Mouse (Mus musculus) cerebellum, adult 9-10 months (tissue): ENCODE data around the gene Dnajc8.
A peak's percentile ranks its signal among the peaks of the same experiment; 100 is the strongest.

Source experiments
- DNase-seq: peaks from one replicate; pipeline ENCODE4 v3.0.0; 2022

The Dnajc8 gene

DNA sequence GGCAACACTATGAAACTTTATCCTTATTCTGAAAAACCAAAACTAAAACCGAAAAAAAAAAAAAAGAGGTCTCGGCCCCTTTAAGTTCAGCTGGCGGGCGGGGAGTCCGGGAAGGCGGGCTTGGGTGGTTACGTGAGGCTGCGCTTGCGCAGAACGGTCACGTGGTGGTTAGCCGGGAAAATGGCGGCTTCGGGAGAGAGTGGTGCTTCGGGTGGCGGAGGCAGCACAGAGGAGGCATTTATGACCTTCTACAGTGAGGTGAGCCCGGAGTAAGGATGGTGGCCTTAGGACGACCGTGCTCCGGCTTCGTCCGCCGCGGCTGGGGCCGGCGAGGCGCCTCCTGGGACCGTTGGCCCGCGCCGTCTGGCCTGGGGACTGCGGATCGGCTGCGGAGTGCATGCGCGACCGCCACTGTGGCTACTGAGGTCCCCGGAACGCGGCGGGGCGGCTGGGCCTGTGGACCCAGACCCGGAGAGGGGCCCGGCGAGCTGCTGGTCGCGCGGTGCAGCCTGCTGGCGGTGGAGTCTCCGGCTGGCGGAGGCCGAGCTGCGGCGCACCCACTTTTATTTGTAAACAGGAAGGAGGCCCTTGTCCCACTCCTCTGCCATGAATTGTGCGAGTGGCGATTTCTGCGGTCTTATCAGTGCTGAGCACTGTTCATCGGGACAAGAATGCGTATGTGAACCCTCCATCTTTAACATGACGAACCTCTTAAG is at the start of gene Dnajc8:
TSS of gene Dnajc8 (plus strand) at position 145 of the 716 bp plus-strand sequence.
- DNase-seq: peak; percentile 93

DNA sequence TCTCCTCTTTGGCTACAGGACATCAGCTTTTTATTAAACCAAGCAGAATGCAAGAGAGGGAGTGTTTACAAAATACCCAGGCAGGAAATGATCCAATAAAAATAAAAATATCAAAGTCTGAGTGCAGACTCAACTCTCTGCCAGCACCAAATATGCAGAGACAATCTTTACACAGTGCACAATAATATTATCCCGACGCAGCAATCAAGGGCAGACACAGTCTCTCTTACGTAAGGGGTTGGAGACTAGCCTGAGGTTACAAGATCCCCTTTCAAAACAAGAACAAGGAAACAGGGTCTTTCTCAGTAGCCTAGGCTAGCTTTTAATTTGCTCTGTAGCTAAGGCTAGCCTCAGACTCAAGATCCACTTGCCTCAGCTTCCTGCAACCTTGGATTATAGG is 46.8 kb upstream of the Dnajc8 start:
- no peak for DNase-seq

GRCm38 (mm10) chr4:132488976-132489375 is 46.4 kb upstream of the Dnajc8 start:
- DNase-seq: no peak

DNA sequence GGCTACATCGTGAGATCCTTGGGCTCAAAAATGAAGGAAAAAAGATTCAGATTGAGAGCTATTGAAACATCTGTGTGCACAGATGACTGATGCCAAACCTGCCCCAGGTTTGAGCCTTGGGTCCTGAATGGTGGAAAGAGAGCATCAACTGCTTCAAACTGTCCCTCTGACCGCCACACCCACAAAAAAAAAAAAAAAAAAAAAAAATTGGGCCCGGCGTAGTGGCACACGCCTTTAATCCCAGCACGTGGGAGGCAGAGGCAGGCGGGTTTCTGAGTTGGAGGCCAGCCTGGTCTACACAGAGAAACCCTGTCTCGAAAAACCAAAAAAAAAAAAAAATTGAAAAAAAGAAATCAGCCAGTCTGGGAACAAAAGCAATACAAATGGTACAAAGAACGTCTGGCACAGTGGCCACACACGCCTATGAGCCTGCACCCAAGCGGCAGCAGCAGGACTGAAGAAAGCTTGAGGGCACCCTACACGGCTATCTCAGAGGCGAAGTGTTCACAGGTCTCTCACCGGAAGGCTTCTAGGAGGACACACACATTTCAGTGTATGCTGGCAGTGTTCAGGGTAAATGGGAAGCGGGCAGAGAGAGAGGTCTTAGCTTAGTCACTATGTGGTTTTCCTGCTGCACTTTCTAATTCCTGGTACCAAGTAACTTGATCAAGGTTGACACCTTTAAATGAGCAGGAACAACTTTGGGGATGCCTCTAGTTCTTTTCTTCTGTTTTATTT is 44.9 kb upstream of the Dnajc8 start:
- DNase-seq: no peak

GRCm38 (mm10) chr4:132491057-132491456 is 44.3 kb upstream of the Dnajc8 start:
- DNase-seq: no peak

DNA sequence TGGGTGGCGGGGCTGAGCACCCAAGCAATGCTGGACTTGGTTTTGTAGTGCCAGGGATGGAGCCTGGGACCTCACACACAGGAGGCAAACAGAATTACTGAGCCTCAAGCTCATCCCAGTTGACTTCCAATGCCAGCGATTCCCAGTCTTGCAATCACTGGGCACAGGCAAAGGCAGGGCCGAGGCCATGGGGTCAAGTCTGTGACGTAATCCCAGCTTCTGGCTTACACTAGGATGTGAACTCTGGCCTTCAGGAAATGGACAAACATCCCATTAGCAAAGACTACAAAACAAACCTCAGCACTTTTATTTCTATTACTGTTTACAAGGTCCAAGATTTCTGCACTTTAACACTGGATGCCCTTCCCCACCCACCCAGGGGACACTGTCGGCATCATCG is 43.6 kb upstream of the Dnajc8 start:
- DNase-seq: no peak

GRCm38 (mm10) chr4:132492178-132493060 is 42.9 kb upstream of the Dnajc8 start:
- DNase-seq: peak; percentile 31

GRCm38 (mm10) chr4:132494271-132494918 is 41.0 kb upstream of the Dnajc8 start:
- no peak for DNase-seq

GRCm38 (mm10) chr4:132501639-132502038 is 33.7 kb upstream of the Dnajc8 start:
- no peak for DNase-seq

DNA sequence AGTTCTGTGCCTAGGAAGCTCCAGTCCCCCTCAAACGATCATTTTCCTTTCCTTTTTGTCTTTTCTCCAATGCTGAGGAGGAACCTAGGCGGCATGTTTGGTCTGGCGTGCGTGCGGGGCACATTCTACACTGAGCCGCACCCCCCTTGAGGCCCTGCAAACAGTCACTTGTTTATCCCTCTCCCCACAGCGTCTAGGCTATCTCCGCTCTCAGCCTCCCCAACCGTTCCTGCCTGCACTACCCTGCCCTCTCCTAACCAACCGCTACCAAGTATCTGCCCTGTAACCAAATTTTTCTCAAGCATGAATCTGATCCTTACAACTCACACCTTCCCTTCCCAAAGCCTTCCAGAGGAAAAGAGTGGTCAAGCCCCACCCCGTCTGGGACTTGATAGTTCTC is 32.0 kb upstream of the Dnajc8 start:
- no peak for DNase-seq

DNA sequence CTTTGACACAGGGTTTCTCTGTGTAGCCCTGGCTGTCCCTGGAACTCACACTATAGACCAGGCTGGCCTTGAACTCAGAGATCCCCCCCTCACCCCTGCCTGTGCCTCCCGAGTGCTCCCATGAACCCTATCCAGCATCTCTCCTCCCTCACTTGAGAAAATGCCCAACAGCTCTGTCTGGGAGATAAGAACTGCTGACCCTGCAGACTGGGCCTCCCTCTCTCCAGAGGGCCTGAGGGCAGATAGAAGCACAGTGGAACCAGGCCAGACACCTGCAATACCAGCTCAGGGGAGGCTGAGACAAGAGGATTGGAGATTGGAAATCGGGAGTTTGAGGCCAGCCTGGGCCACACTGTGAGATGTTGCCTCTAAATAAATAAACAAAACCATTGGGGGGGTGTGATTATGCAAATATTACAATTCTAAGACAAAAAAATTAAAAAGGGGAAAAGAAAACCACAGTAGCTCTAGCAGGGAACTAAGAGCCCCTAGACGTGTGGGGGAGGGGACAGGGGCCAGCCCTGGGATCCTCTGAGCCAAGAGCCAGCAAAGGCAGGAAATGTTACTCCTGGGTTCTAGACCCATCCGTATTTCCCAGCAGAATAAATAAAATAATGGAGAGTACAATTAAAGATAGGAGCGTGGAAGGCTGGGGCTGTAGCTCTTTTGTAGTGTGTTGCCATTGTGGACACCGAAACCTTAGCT is 30.2 kb upstream of the Dnajc8 start:
- no peak for DNase-seq

- no peak for DNase-seq
These were observed 29.6 kb upstream of the Dnajc8 start for GRCm38 (mm10) chr4:132505800-132506199.

GRCm38 (mm10) chr4:132506250-132506649 is 29.1 kb upstream of the Dnajc8 start:
- DNase-seq: no peak

GRCm38 (mm10) chr4:132507210-132507609 is 28.1 kb upstream of the Dnajc8 start:
- no peak for DNase-seq

- peak; percentile 60 for DNase-seq
These were observed 25.6 kb upstream of the Dnajc8 start for GRCm38 (mm10) chr4:132509621-132510296.

GRCm38 (mm10) chr4:132510352-132510798 is 25.0 kb upstream of the Dnajc8 start, which contains the start of gene Sesn2:
Gene Sesn2 (minus strand): TSS chr4:132510501.
- DNase-seq: peak; percentile 97

- DNase-seq: no peak
These were observed 23.3 kb upstream of the Dnajc8 start for GRCm38 (mm10) chr4:132512080-132512479.

- no peak for DNase-seq
These were observed 21.7 kb upstream of the Dnajc8 start for GRCm38 (mm10) chr4:132513395-132514273.

- DNase-seq: peak; percentile 84
These were observed 20.7 kb upstream of the Dnajc8 start for GRCm38 (mm10) chr4:132514555-132515135.
